Mouse (Mus musculus): ENCODE measurements around the gene Foxp3.

DNA sequence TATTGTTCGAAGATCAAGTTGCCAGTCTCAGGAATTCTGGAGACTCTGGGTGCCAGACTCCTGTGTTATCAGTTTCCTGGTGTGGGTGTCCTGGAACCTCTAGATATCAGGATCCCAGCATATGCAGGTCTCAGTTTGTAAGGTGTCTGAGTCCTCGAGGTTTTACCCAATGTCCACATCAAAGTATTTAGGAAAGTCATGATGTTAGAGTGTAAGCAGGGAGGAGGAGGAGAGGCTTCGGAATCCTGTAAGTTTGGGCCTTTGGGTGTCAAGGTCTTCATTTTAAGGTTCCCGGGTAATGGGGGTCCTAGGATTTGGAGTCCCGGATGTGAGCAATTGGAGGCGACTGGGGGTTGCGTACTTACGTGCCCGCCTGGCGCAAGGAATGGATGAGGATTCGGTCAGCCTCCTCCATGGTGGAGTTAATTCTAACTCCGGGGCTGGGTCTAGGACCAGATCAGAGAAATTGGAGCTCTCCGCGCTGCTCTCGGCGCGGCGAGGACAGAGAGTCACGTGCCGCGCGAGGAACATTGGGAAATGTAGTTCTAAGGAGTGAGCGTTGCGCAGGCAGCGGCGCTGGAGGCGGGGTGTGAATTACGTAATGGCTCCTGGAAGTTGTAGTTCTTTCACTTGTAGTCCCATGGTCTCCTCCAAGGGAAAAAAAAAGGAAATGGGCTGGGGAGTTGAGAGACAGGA, 31.6 kb downstream of the Foxp3 start, which contains the start of gene Ccdc22:
- TF ChIP-seq CTCF (IDR thresholded peaks at IDR 0.05; ENCODE audit: borderline replicate concordance, control insufficient read depth, extremely low read depth, insufficient read depth, low read length, poor library complexity) (no peak), POLR2A (IDR thresholded peaks at IDR 0.05; ENCODE audit: control insufficient read depth, extremely low read depth, insufficient read depth, low read length, poor library complexity) (no peak)
